Mouse (Mus musculus) frontal cortex, adult (tissue): ENCODE measurements around the gene Fhl3.

Source experiments
- ATAC-seq: cut with Nextera tagmentation; 2 replicates; pipeline ENCODE4 v1.9.2; 2017; ENCODE audit warnings: mild to moderate bottlenecking, moderate library complexity, mixed read lengths; ENCODE audit not compliant: low TSS enrichment

Fhl3 gene

GRCm38 (mm10) chr4:124755526-124755925, 55.0 kb downstream of the Fhl3 start:
- no peak for ATAC-seq
